11 mouse cellular contexts compared by ENCODE assay signal in genomic region chr15:103359869-103360602, GRCm38 (mm10). TPM values are rescaled to one million over a fixed set of nuclear protein-coding genes. Genes with fewer than 3 reads are reported as not detected.
DNase-seq lines count a peak whose midpoint lies in the region; ATAC-seq and TF ChIP-seq lines count a peak whose summit lies in the region.
"Had no signal": no experiment of that assay in that cellular context is flagged by ENCODE, and none has a peak within 500 bp of the region (broad histone marks: within the 10 kb centered on the region; RNA-seq: fewer than 3 reads in every experiment).

No protein-coding gene starts in this region.

- DNase-seq in hindbrain, postnatal 0 days (ENCODE audit: low spot score): peak; percentile 58
- DNase-seq in adrenal gland, postnatal 14 days: peak; percentile 76
- DNase-seq in cerebellum, postnatal 36 days: peak; percentile 83 to 87
- no peak for DNase-seq in midbrain, embryonic 10.5 days (ENCODE audit: low spot score)
- no peak for DNase-seq in lung, postnatal 4 days
- no peak for DNase-seq in forebrain, embryonic 10.5 days (ENCODE audit: extremely low spot score, low spot score)

- H3K4me1 ChIP-seq in hindbrain, postnatal 0 days (ENCODE audit: insufficient read depth, low read length): no peaks in the 10 kb centered on the region
- peaks cover 13% of the 10 kb centered on the region; the same call in 1 of the 2 replicates for H3K4me1 ChIP-seq in hindbrain, embryonic 12.5 days
- H3K4me1 ChIP-seq in heart, embryonic 15.5 days (replicated peaks): peaks cover 85% of the 10 kb centered on the region
- H3K4me1 ChIP-seq in midbrain, embryonic 10.5 days: peaks cover 22% of the 10 kb centered on the region
- H3K4me1 ChIP-seq in forebrain, embryonic 10.5 days: peaks cover 37% of the 10 kb centered on the region

- H3K9ac ChIP-seq in hindbrain, postnatal 0 days (replicated peaks; ENCODE audit: low read length): no peak overlapping the region
- no peak overlapping the region for H3K9ac ChIP-seq in hindbrain, embryonic 12.5 days
- peak overlapping the region; percentile 2; the same call in 1 of the 2 replicates for H3K9ac ChIP-seq in heart, embryonic 15.5 days
- H3K9ac ChIP-seq: limb, embryonic 13.5 days; midbrain, embryonic 13.5 days had no signal

- no peak overlapping the region; the same call in 1 of the 2 replicates for H3K27ac ChIP-seq in hindbrain, postnatal 0 days
- H3K27ac ChIP-seq in hindbrain, embryonic 12.5 days: no peak overlapping the region
- H3K27ac ChIP-seq in heart, embryonic 15.5 days: peak overlapping the region; percentile 92
- no peak overlapping the region for H3K27ac ChIP-seq in midbrain, embryonic 10.5 days (replicated peaks)
- no peak overlapping the region for H3K27ac ChIP-seq in forebrain, embryonic 10.5 days
- H3K27ac ChIP-seq: kidney, postnatal 0 days; limb, embryonic 13.5 days; midbrain, embryonic 13.5 days had no signal

- H3K4me2 ChIP-seq in hindbrain, postnatal 0 days (ENCODE audit: low read depth, low read length): no peak overlapping the region
- no peak overlapping the region for H3K4me2 ChIP-seq in hindbrain, embryonic 12.5 days (replicated peaks)
- no peak overlapping the region for H3K4me2 ChIP-seq in heart, embryonic 15.5 days
- H3K4me2 ChIP-seq: limb, embryonic 13.5 days; midbrain, embryonic 13.5 days had no signal

- no peak overlapping the region for H3K4me3 ChIP-seq in hindbrain, postnatal 0 days (ENCODE audit: low read length)
- no peak overlapping the region for H3K4me3 ChIP-seq in hindbrain, embryonic 12.5 days
- no peak overlapping the region for H3K4me3 ChIP-seq in heart, embryonic 15.5 days
- H3K4me3 ChIP-seq in midbrain, embryonic 10.5 days: no peak overlapping the region
- no peak overlapping the region for H3K4me3 ChIP-seq in forebrain, embryonic 10.5 days
- H3K4me3 ChIP-seq: limb, embryonic 13.5 days; midbrain, embryonic 13.5 days had no signal

- H3K36me3 ChIP-seq in hindbrain, postnatal 0 days (ENCODE audit: insufficient read depth, low read length): no peaks in the 10 kb centered on the region
- 0 out of 2 replicates have a peak, but pooled peaks cover 2% of the 10 kb centered on the region for H3K36me3 ChIP-seq in hindbrain, embryonic 12.5 days
- peaks cover 19% of the 10 kb centered on the region; the same call in 1 of the 2 replicates for H3K36me3 ChIP-seq in heart, embryonic 15.5 days
- peaks cover 28% of the 10 kb centered on the region for H3K36me3 ChIP-seq in midbrain, embryonic 10.5 days
- H3K36me3 ChIP-seq in forebrain, embryonic 10.5 days (replicated peaks): peaks cover 31% of the 10 kb centered on the region
- H3K36me3 ChIP-seq: midbrain, embryonic 13.5 days had no signal

- no peak for TF ChIP-seq CTCF in hindbrain, postnatal 0 days (IDR thresholded peaks at IDR 0.05; ENCODE audit: low read depth)

- 69% methylated on average over 5 of the region's 5 CpGs for WGBS in hindbrain, postnatal 0 days
- 93% methylated on average over 5 of the region's 5 CpGs for WGBS in hindbrain, embryonic 12.5 days
- WGBS in heart, embryonic 15.5 days: 84% methylated on average over 5 of the region's 5 CpGs
- 91% methylated on average over 5 of the region's 5 CpGs for WGBS in midbrain, embryonic 10.5 days
- 92% methylated on average over 5 of the region's 5 CpGs for WGBS in forebrain, embryonic 10.5 days

- no peaks in the 10 kb centered on the region for H3K27me3 ChIP-seq in hindbrain, postnatal 0 days (ENCODE audit: insufficient read depth, low read length)
- H3K27me3 ChIP-seq in hindbrain, embryonic 12.5 days: no peaks in the 10 kb centered on the region
- no peaks in the 10 kb centered on the region for H3K27me3 ChIP-seq in heart, embryonic 15.5 days
- H3K27me3 ChIP-seq in midbrain, embryonic 10.5 days (ENCODE audit: low read depth, poor library complexity, severe bottlenecking): no peaks in the 10 kb centered on the region
- H3K27me3 ChIP-seq in forebrain, embryonic 10.5 days (ENCODE audit: poor library complexity, severe bottlenecking): no peaks in the 10 kb centered on the region
- H3K27me3 ChIP-seq: limb, embryonic 13.5 days; midbrain, embryonic 13.5 days had no signal

- ATAC-seq in hindbrain, postnatal 0 days: peak; percentile 64; the same call in 1 of the 2 replicates
- ATAC-seq in hindbrain, embryonic 12.5 days (ENCODE audit: low FRiP score): no peak
- no peak for ATAC-seq in heart, embryonic 15.5 days (replicated peaks; ENCODE audit: insufficient number of reproducible peaks, insufficient read depth, low FRiP score, low read depth)
- ATAC-seq: midbrain, embryonic 13.5 days had no signal

- H3K9me3 ChIP-seq in hindbrain, postnatal 0 days (ENCODE audit: low read length): no peaks in the 10 kb centered on the region
- no peaks in the 10 kb centered on the region for H3K9me3 ChIP-seq in hindbrain, embryonic 12.5 days (replicated peaks)
- no peaks in the 10 kb centered on the region for H3K9me3 ChIP-seq in heart, embryonic 15.5 days (replicated peaks)
- no peaks in the 10 kb centered on the region for H3K9me3 ChIP-seq in midbrain, embryonic 10.5 days (replicated peaks)
- H3K9me3 ChIP-seq in forebrain, embryonic 10.5 days: no peaks in the 10 kb centered on the region
- H3K9me3 ChIP-seq: limb, embryonic 13.5 days; midbrain, embryonic 13.5 days had no signal

RNA-seq across cellular contexts. Expression of gene Itga5, which starts 6.5 kb away (rescaled TPM):
- total RNA-seq in hindbrain, postnatal 0 days (2014; rRNA removed): 8.2 and 8.3 TPM in 2 replicates
- polyA plus RNA-seq in hindbrain, postnatal 0 days (2015; fragmentation: Nextera tagmentation; extraction: Ambion mirVana): 4.9 and 5.0 TPM in 2 replicates
- polyA plus RNA-seq in hindbrain, embryonic 12.5 days (2016; fragmentation: Nextera tagmentation; extraction: Ambion mirVana): 26.8 and 27.0 TPM in 2 replicates
- total RNA-seq in adrenal gland, postnatal 14 days (2021): 34.9 and 37.7 TPM in 2 replicates
- 62.4 and 70.8 TPM in 2 replicates for polyA plus RNA-seq in heart, embryonic 15.5 days (2015; fragmentation: Nextera tagmentation; extraction: Ambion mirVana)
- 26.1 and 26.4 TPM in 2 replicates for polyA plus RNA-seq in midbrain, embryonic 10.5 days (2016; fragmentation: Nextera tagmentation; extraction: Ambion mirVana)
- 22.8 and 25.6 TPM in 2 replicates for polyA plus RNA-seq in forebrain, embryonic 10.5 days (2016; fragmentation: Nextera tagmentation; extraction: Ambion mirVana)

RNA-seq across cellular contexts. Expression of gene Zfp385a, which starts 20.1 kb away (rescaled TPM):
- 20.6 and 25.8 TPM in 2 replicates for total RNA-seq in hindbrain, postnatal 0 days (2014; rRNA removed)
- 19.8 and 23.1 TPM in 2 replicates for polyA plus RNA-seq in hindbrain, postnatal 0 days (2015; fragmentation: Nextera tagmentation; extraction: Ambion mirVana)
- polyA plus RNA-seq in hindbrain, embryonic 12.5 days (2016; fragmentation: Nextera tagmentation; extraction: Ambion mirVana): 20.5 and 23.8 TPM in 2 replicates
- total RNA-seq in adrenal gland, postnatal 14 days (2021): 18.7 and 19.9 TPM in 2 replicates
- 5.9 and 10.5 TPM in 2 replicates for polyA plus RNA-seq in heart, embryonic 15.5 days (2015; fragmentation: Nextera tagmentation; extraction: Ambion mirVana)
- polyA plus RNA-seq in midbrain, embryonic 10.5 days (2016; fragmentation: Nextera tagmentation; extraction: Ambion mirVana): 24.3 and 25.5 TPM in 2 replicates
- 23.1 and 23.6 TPM in 2 replicates for polyA plus RNA-seq in forebrain, embryonic 10.5 days (2016; fragmentation: Nextera tagmentation; extraction: Ambion mirVana)

RNA-seq across cellular contexts. Expression of gene Gpr84, which starts 49.6 kb away (rescaled TPM):
- total RNA-seq in hindbrain, postnatal 0 days (2014; rRNA removed): 0.58 and 0.86 TPM in 2 replicates
- 0.30 and 0.37 TPM in 2 replicates for polyA plus RNA-seq in hindbrain, postnatal 0 days (2015; fragmentation: Nextera tagmentation; extraction: Ambion mirVana)
- polyA plus RNA-seq in hindbrain, embryonic 12.5 days (2016; fragmentation: Nextera tagmentation; extraction: Ambion mirVana): 0.36 and 0.51 TPM in 2 replicates
- total RNA-seq in adrenal gland, postnatal 14 days (2021): not detected in 2 replicates
- 0.11 and 0.25 TPM in 2 replicates for polyA plus RNA-seq in heart, embryonic 15.5 days (2015; fragmentation: Nextera tagmentation; extraction: Ambion mirVana)
- polyA plus RNA-seq in midbrain, embryonic 10.5 days (2016; fragmentation: Nextera tagmentation; extraction: Ambion mirVana): 0.32 and 0.47 TPM in 2 replicates
- polyA plus RNA-seq in forebrain, embryonic 10.5 days (2016; fragmentation: Nextera tagmentation; extraction: Ambion mirVana): 0.14 and 0.36 TPM in 2 replicates

Comparison
In these comparisons a context has a peak if more than half of its experiments do, and no peak if none do; other contexts are left out.
1. DNase-seq: peak in hindbrain, postnatal 0 days (single experiment), adrenal gland, postnatal 14 days (single experiment) and cerebellum, postnatal 36 days (2 of 2); none in midbrain, embryonic 10.5 days (single experiment), lung, postnatal 4 days (0 of 2) and forebrain, embryonic 10.5 days (single experiment).